Mouse (Mus musculus): ENCODE data around the gene Traf1. TPM values are rescaled to one million over a fixed set of nuclear protein-coding genes. Genes with fewer than 3 reads are reported as not detected.

Traf1 gene
- polyA plus RNA-seq, 1 experiment from 2014 or later, result 3.3 TPM

DNA sequence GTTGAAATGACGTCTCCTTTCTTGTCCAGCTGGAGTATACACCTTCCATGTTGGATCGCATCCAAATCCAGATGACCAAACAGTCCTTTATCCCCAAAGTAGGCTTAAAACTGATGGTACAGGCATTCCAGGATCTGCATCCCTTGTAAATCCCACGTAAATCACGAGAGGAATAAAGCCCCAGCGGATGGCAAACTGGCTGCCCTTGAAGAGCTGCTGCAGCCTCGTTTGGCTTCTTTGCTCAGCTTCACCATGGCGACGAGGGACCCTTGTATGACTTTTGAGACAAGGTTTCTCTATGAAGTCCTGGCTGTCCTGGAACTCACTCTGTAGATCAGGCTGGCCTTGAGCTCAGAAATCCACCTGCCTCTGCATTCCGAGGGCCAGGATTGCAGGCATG, 3.1 kb upstream of the Traf1 start:
- H3K27me3 ChIP-seq, result peaks cover 17% of the 10 kb centered on the region; the same call in 1 of the 2 replicates
- H3K4me3 ChIP-seq, result no peak overlapping the region
- no peak for ATAC-seq (ENCODE audit: low FRiP score, low read depth)
- peaks cover 22% of the 10 kb centered on the region; the same call in 1 of the 2 replicates for H3K4me1 ChIP-seq
- H3K4me2 ChIP-seq (replicated peaks), result no peak overlapping the region
- no peak overlapping the region for H3K27ac ChIP-seq
- no peak overlapping the region for H3K9ac ChIP-seq
- 67% methylated on average over 9 of the region's 9 CpGs for WGBS
- H3K36me3 ChIP-seq, result no peaks in the 10 kb centered on the region
- H3K9me3 ChIP-seq, result no peaks in the 10 kb centered on the region

DNA sequence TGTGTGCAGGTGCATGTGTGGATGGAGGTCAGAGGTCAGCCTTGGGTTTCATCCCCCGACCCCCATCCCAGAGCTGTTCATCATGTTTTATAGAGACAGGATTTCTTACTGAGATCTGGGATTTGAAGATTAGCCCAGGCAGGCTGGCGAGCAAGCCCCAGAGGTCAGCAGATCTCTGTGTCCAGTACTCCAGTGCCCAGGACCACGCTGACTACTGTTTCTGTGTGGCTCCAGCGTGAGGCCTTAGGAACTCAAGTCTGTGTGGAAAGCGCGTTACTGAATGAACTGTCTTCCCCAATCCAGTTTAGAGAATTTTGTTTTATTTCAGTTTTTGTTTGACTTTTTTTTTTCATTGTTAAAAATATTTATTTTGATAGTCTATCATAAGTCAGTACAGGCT, 2.7 kb upstream of the Traf1 start:
- H3K4me2 ChIP-seq (replicated peaks), result no peak overlapping the region
- H3K27me3 ChIP-seq, result peaks cover 17% of the 10 kb centered on the region; the same call in 1 of the 2 replicates
- no peaks in the 10 kb centered on the region for H3K9me3 ChIP-seq
- H3K36me3 ChIP-seq, result no peaks in the 10 kb centered on the region
- no peak overlapping the region for H3K4me3 ChIP-seq
- H3K9ac ChIP-seq, result no peak overlapping the region
- H3K4me1 ChIP-seq, result peaks cover 22% of the 10 kb centered on the region; the same call in 1 of the 2 replicates
- WGBS, result 85% methylated on average over 6 of the region's 6 CpGs
- ATAC-seq (ENCODE audit: low FRiP score, low read depth), result no peak
- H3K27ac ChIP-seq, result no peak overlapping the region

DNA sequence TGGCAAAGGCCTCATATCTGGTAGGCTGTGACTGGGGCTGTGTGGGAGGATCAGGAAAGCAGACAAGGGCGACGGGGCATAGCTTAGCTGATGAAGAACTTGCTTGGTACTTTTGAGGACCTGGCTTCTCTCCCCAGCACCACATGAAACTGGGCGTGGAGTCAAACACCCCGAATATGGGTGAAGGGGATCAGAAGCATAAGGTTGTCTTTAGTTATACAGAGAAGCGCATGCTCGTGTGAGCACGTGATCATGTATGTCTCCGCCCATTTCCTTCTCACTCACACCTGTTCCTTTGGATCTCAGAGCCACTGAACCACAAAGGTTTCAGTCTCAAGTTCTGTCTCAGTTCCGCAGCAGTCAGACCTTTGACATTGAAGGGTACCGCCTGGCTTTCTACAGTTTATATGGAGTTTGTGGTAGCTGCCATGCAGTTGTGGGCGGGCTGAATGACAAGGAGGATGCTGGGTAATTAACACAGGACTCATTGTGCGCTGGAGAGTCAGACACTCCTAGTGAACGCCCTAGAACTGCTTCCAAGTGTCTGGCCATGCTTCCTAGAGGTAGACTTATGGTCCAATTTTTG, 1.9 kb upstream of the Traf1 start:
- Histone ChIP-seq H3K4me3 (no peak overlapping the region), H3K9me3 (no peaks in the 10 kb centered on the region), H3K9ac (no peak overlapping the region), H3K4me2 (replicated peaks) (no peak overlapping the region), H3K36me3 (no peaks in the 10 kb centered on the region), H3K27ac (no peak overlapping the region), H3K4me1 (peaks cover 22% of the 10 kb centered on the region; the same call in 1 of the 2 replicates), H3K27me3 (peaks cover 22% of the 10 kb centered on the region; the same call in 1 of the 2 replicates)
- WGBS, result 78% methylated on average over 13 of the region's 13 CpGs
- no peak for ATAC-seq (ENCODE audit: low FRiP score, low read depth)

DNA sequence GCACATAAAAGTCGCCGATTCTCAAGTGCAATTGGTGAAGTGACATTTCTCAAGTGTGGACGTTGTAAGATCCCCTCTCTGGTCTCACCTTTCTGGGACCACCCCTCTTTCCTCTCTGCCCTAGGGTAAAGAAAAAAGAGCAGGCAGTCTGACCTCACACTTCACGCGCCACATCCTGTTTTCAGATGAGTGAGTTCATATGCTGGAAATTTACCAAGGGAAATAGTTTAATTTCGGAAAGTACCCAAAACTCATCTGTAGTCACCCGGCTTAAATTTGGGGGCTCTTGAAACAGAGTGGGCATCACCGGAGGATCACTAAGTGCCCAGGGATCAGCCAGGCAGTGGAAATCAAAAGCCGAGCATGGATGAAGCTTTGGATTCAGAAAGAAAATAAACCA, 1.3 kb upstream of the Traf1 start:
- H3K27ac ChIP-seq, result no peak overlapping the region
- ATAC-seq (ENCODE audit: low FRiP score, low read depth), result no peak
- H3K4me1 ChIP-seq, result peaks cover 22% of the 10 kb centered on the region; the same call in 1 of the 2 replicates
- WGBS, result 72% methylated on average over 9 of the region's 9 CpGs
- no peak overlapping the region for H3K4me3 ChIP-seq
- H3K4me2 ChIP-seq (replicated peaks), result no peak overlapping the region
- no peak overlapping the region for H3K9ac ChIP-seq
- no peaks in the 10 kb centered on the region for H3K9me3 ChIP-seq
- peaks cover 22% of the 10 kb centered on the region; the same call in 1 of the 2 replicates for H3K27me3 ChIP-seq
- H3K36me3 ChIP-seq, result no peaks in the 10 kb centered on the region

DNA sequence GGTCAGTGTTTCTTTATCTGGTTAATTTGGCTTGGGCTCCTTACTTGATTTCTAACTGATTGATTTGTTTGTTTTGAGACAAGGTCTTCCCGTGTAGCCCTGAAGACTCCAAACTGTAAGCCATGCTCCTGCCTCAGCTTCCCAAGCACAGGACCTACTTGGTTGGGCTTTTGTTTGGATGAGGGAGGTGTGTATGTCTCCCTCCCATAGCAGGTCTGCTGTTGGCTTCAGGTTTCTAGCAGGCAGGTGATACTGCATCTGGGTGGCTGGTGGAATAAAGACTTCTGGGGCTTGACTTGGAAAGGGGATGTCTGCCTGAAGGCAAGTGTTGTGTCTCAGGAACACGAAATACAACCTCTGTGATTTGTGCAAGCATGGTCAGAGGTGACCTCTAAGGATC, 639 bp upstream of the Traf1 start:
- ATAC-seq (ENCODE audit: low FRiP score, low read depth), result no peak
- WGBS, result 72% methylated on average over 2 of the region's 2 CpGs
- Histone ChIP-seq H3K4me3 (no peak overlapping the region), H3K4me2 (replicated peaks) (no peak overlapping the region; the same call in 1 of the 2 replicates), H3K9ac (no peak overlapping the region), H3K4me1 (peaks cover 22% of the 10 kb centered on the region; the same call in 1 of the 2 replicates), H3K9me3 (no peaks in the 10 kb centered on the region), H3K27ac (no peak overlapping the region), H3K36me3 (no peaks in the 10 kb centered on the region), H3K27me3 (peaks cover 22% of the 10 kb centered on the region; the same call in 1 of the 2 replicates)

DNA sequence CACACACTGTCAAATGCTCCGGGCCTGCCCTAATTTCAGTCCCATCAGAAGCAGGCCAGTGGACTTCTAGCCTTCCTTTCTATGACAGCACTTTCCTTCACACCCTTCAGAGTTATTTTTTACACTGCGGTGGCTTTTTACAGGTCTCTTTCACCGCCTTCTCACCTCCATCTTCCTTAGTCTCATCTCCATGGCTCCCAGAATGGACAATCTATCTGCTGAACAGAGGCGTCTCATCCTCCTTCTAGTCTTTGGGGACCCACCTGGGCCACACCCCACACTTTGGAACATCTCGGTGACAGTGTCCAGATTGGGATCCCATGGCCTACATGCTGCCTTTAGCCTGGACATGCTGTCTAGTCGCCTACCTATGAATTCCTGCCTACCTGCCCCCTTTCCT, 606 bp downstream of the Traf1 start:
- Histone ChIP-seq H3K9me3 (no peaks in the 10 kb centered on the region), H3K9ac (peak overlapping the region; percentile 14), H3K27me3 (peaks cover 26% of the 10 kb centered on the region; the same call in 1 of the 2 replicates), H3K4me2 (replicated peaks) (peak overlapping the region; percentile 64), H3K4me1 (peaks cover 22% of the 10 kb centered on the region; the same call in 1 of the 2 replicates), H3K4me3 (peak overlapping the region; percentile 33), H3K36me3 (no peaks in the 10 kb centered on the region), H3K27ac (no peak overlapping the region)
- no peak for ATAC-seq (ENCODE audit: low FRiP score, low read depth)
- WGBS, result 63% methylated on average over 6 of the region's 6 CpGs

DNA sequence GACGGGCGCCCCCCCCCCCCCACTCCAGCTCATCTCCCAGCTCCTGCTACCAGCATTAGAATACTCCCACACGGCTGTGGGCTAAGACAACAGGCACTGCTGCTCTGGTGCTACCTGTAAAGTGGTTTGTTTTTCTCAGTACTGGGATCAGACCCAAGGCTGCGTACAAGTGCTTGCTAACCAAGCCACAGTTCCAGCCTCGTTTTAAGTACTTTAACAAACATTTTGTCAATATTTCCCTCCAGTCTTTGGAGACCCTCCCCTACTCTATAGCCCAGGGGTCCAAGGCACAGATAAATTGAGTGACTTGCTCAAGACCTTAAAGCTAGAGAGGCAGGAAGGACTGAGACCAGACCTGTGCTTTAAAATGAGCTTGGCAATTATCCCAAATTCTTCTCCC, 1.1 kb downstream of the Traf1 start:
- WGBS, result 85% methylated on average over 4 of the region's 5 CpGs
- no peak overlapping the region for H3K9ac ChIP-seq
- H3K4me1 ChIP-seq, result peaks cover 18% of the 10 kb centered on the region; the same call in 1 of the 2 replicates
- H3K27ac ChIP-seq, result no peak overlapping the region
- ATAC-seq (ENCODE audit: low FRiP score, low read depth), result no peak
- H3K9me3 ChIP-seq, result no peaks in the 10 kb centered on the region
- H3K27me3 ChIP-seq, result peaks cover 26% of the 10 kb centered on the region; the same call in 1 of the 2 replicates
- no peaks in the 10 kb centered on the region for H3K36me3 ChIP-seq
- H3K4me3 ChIP-seq, result no peak overlapping the region
- H3K4me2 ChIP-seq (replicated peaks), result no peak overlapping the region

DNA sequence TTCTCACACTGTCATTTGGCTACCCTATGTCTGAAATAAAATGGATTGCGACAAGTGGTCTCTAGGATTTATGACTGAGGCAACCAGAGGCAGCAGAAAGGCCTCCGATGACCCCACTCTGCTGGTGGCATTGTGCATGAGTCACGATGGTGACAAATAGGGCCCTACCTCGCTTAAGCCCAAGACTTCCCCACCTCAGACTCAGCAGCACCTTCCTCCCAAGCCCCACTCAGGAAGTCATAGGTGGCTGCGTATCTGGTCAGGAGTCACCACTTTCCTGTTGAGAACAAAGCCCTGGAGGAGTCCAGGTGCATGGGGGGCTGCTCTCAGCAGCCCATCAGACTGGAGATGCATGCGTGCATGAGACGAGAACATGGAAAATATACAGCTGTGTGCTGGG, 3.0 kb downstream of the Traf1 start:
- 87% methylated on average over 7 of the region's 7 CpGs for WGBS
- ATAC-seq (ENCODE audit: low FRiP score, low read depth), result no peak
- Histone ChIP-seq H3K36me3 (no peaks in the 10 kb centered on the region), H3K27ac (no peak overlapping the region), H3K27me3 (peaks cover 26% of the 10 kb centered on the region; the same call in 1 of the 2 replicates), H3K4me3 (no peak overlapping the region), H3K9ac (no peak overlapping the region), H3K4me2 (replicated peaks) (no peak overlapping the region), H3K4me1 (peaks cover 7% of the 10 kb centered on the region; the same call in 1 of the 2 replicates), H3K9me3 (no peaks in the 10 kb centered on the region)

DNA sequence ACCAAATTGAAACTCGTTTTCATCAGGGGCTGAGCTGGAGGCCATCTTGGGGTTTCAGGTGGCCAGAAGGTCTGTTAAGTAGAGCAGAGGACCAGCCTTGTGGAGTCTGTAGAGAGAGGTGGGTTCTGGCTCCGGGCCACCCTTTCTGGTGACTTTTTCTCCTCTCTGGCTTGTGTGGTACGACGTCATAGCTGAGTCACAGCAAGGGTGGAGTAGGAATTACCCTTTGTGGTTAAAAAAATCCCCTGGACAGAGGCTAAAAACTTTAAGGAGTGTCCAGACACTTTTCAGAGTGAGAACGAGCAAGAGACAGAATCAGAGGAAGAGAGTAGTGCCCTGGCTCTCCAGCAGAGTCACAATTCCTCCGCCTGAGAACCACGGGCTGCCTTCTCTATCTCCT, 3.5 kb downstream of the Traf1 start:
- WGBS, result 78% methylated on average over 7 of the region's 7 CpGs
- H3K9me3 ChIP-seq, result no peaks in the 10 kb centered on the region
- H3K4me2 ChIP-seq (replicated peaks), result no peak overlapping the region
- H3K27ac ChIP-seq, result no peak overlapping the region
- no peak for ATAC-seq (ENCODE audit: low FRiP score, low read depth)
- H3K36me3 ChIP-seq, result no peaks in the 10 kb centered on the region
- H3K4me3 ChIP-seq, result no peak overlapping the region
- H3K4me1 ChIP-seq, result peaks cover 6% of the 10 kb centered on the region; the same call in 1 of the 2 replicates
- peaks cover 26% of the 10 kb centered on the region; the same call in 1 of the 2 replicates for H3K27me3 ChIP-seq
- peak overlapping the region; percentile 20; the same call in 1 of the 2 replicates for H3K9ac ChIP-seq

DNA sequence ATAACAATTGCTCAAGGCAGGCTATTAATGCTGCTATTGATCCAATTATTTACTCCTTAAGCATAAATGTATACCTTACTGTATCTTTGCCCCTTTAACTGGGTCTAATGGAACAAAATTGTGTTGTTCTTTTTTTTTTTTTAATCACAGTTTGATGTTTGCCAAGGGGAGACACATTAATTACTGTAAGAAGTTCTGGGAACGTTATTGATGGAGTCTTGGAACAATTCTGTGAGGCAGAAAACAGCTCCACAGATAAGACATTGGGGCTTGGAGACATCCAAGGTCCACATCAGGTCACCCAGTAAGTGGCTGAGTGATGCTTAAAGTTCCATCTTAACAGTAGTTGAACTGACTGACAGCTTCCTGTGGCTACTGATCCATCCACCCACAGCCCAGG, 4.2 kb downstream of the Traf1 start:
- H3K36me3 ChIP-seq, result no peaks in the 10 kb centered on the region
- peak overlapping the region; percentile 20; the same call in 1 of the 2 replicates for H3K9ac ChIP-seq
- peaks cover 6% of the 10 kb centered on the region; the same call in 1 of the 2 replicates for H3K4me1 ChIP-seq
- H3K27ac ChIP-seq, result no peak overlapping the region
- no peaks in the 10 kb centered on the region for H3K9me3 ChIP-seq
- ATAC-seq (ENCODE audit: low FRiP score, low read depth), result no peak
- no peak overlapping the region for H3K4me2 ChIP-seq (replicated peaks)
- peaks cover 26% of the 10 kb centered on the region; the same call in 1 of the 2 replicates for H3K27me3 ChIP-seq
- 63% methylated on average over 1 of the region's 1 CpGs for WGBS
- H3K4me3 ChIP-seq, result no peak overlapping the region

DNA sequence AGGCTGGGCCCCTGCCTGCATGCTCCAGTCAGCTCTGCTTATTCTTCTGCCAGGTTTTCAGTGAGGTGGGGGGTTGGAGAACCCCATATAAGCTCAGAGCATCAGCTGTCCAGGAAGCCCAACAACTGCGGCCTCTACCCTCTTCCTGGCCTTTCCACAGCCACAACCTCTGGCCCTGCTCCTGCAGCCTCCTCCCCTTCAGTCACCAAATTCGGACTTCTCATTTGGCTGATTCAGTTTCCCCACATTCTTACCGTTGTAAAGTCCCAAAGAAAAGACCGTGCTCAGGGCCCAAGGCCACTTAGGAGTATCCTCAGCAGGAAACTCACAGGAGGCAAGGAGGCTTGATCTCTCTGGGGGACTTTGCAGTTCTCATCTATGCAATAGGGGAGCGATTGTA, 4.6 kb downstream of the Traf1 start:
- H3K27ac ChIP-seq, result no peak overlapping the region
- peaks cover 6% of the 10 kb centered on the region; the same call in 1 of the 2 replicates for H3K4me1 ChIP-seq
- H3K36me3 ChIP-seq, result no peaks in the 10 kb centered on the region
- H3K4me2 ChIP-seq (replicated peaks), result no peak overlapping the region
- H3K9ac ChIP-seq, result no peak overlapping the region
- no peak overlapping the region for H3K4me3 ChIP-seq
- no peaks in the 10 kb centered on the region for H3K9me3 ChIP-seq
- ATAC-seq (ENCODE audit: low FRiP score, low read depth), result no peak
- WGBS, result 64% methylated on average over 5 of the region's 5 CpGs
- peaks cover 22% of the 10 kb centered on the region; the same call in 1 of the 2 replicates for H3K27me3 ChIP-seq

DNA sequence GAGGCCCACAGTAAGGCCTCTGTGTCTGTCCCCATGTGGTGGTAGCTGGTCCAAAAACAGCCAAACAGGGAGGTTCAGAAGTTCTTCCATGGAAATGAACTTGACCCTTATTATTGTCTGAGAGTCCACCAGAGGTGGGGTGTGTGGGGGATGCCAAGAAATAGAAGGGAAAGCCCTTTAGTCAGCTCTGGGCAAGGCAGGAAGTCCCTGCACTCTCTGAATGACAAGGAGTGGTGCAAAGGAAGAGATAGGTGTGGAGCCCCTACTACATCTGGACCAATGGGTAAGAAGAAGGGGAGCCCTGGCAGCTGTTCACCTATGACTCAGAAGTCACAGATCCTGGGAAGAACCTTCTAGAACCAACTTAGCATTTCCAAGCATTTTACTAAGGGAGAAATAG, 7.2 kb downstream of the Traf1 start:
- Histone ChIP-seq H3K27me3 (peaks cover 10% of the 10 kb centered on the region; the same call in 1 of the 2 replicates), H3K36me3 (no peaks in the 10 kb centered on the region), H3K27ac (no peak overlapping the region), H3K9ac (no peak overlapping the region), H3K4me1 (no peaks in the 10 kb centered on the region), H3K4me2 (replicated peaks) (no peak overlapping the region), H3K4me3 (no peak overlapping the region), H3K9me3 (no peaks in the 10 kb centered on the region)
- ATAC-seq (ENCODE audit: low FRiP score, low read depth), result no peak

Data from limb, embryonic 13.5 days (tissue).